Comparison of ENCODE assay signal across 8 mouse cellular contexts in genomic region chr13:112925976-112926375, GRCm38 (mm10). TPM values are rescaled to one million over a fixed set of nuclear protein-coding genes. Genes with fewer than 3 reads are reported as not detected.
A peak's percentile ranks its signal among the peaks of the same experiment; 100 is the strongest.
DNase-seq lines count a peak whose midpoint lies in the region; ATAC-seq and TF ChIP-seq lines count a peak whose summit lies in the region.

No protein-coding gene starts in this region.

- no peak for ATAC-seq in lung, embryonic 14.5 days (ENCODE audit: insufficient read depth)
- no peak for ATAC-seq in embryonic facial prominence, embryonic 13.5 days (ENCODE audit: insufficient number of reproducible peaks, insufficient read depth, low FRiP score, low TSS enrichment, low read depth)
- ATAC-seq in intestine, embryonic 16.5 days = no peak

- H3K9ac ChIP-seq in lung, embryonic 14.5 days = peak overlapping the region; percentile 88
- peak overlapping the region; percentile 89 for H3K9ac ChIP-seq in embryonic facial prominence, embryonic 13.5 days
- peak overlapping the region; percentile 80; the same call in 1 of the 2 replicates for H3K9ac ChIP-seq in intestine, embryonic 16.5 days (ENCODE audit: low read depth, low read length)

- no peak overlapping the region for H3K27ac ChIP-seq in lung, embryonic 14.5 days (ENCODE audit: low read depth)
- no peak overlapping the region for H3K27ac ChIP-seq in embryonic facial prominence, embryonic 13.5 days
- H3K27ac ChIP-seq in intestine, embryonic 16.5 days (ENCODE audit: low read length) = no peak overlapping the region

- H3K9me3 ChIP-seq in lung, embryonic 14.5 days (ENCODE audit: low read depth, low read length) = no peaks in the 10 kb centered on the region
- H3K9me3 ChIP-seq in embryonic facial prominence, embryonic 13.5 days = no peaks in the 10 kb centered on the region
- no peaks in the 10 kb centered on the region for H3K9me3 ChIP-seq in intestine, embryonic 16.5 days (ENCODE audit: control insufficient read depth, low read length)

- H3K27me3 ChIP-seq in lung, embryonic 14.5 days (ENCODE audit: insufficient read depth, low read length) = no peaks in the 10 kb centered on the region
- H3K27me3 ChIP-seq in embryonic facial prominence, embryonic 13.5 days = no peaks in the 10 kb centered on the region
- no peaks in the 10 kb centered on the region for H3K27me3 ChIP-seq in intestine, embryonic 16.5 days (replicated peaks; ENCODE audit: control insufficient read depth, insufficient read depth, low read length)

- no peak for TF ChIP-seq CTCF in lung, embryonic 14.5 days (IDR thresholded peaks at IDR 0.05; ENCODE audit: low read depth)

- H3K36me3 ChIP-seq in lung, embryonic 14.5 days (ENCODE audit: insufficient read depth) = peaks cover 13% of the 10 kb centered on the region
- H3K36me3 ChIP-seq in embryonic facial prominence, embryonic 13.5 days = peaks cover 15% of the 10 kb centered on the region
- H3K36me3 ChIP-seq in intestine, embryonic 16.5 days (ENCODE audit: control insufficient read depth, insufficient read depth, low read length) = no peaks in the 10 kb centered on the region

- no peak for DNase-seq in lung, embryonic 14.5 days
- DNase-seq in lung, postnatal 25 days (ENCODE audit: low spot score) = no peak
- peak; percentile 18 for DNase-seq in naive thymus-derived CD4-positive, alpha-beta T cell, adult 2 months (ENCODE audit: low read depth)
- DNase-seq in thymus, postnatal 10 days (ENCODE audit: low spot score in 2 of 2) = no peak
- no peak for DNase-seq in urinary bladder, postnatal 36 days (ENCODE audit: low spot score in 2 of 2)
- DNase-seq in adrenal gland, adult 8-10 months = no peak

- peak overlapping the region; percentile 69 for H3K4me2 ChIP-seq in lung, embryonic 14.5 days
- peak overlapping the region; percentile 61 for H3K4me2 ChIP-seq in embryonic facial prominence, embryonic 13.5 days
- peak overlapping the region; percentile 62 for H3K4me2 ChIP-seq in intestine, embryonic 16.5 days (ENCODE audit: low read depth, low read length)

- 0 out of 2 replicates have a peak, but pooled peaks cover 4% of the 10 kb centered on the region for H3K4me1 ChIP-seq in lung, embryonic 14.5 days (ENCODE audit: insufficient read depth)
- H3K4me1 ChIP-seq in embryonic facial prominence, embryonic 13.5 days = peaks cover 17% of the 10 kb centered on the region
- peaks cover 6% of the 10 kb centered on the region for H3K4me1 ChIP-seq in intestine, embryonic 16.5 days (ENCODE audit: control insufficient read depth, insufficient read depth, low read length)

- peak overlapping the region; percentile 81 for H3K4me3 ChIP-seq in lung, embryonic 14.5 days (ENCODE audit: low read depth, low read length)
- H3K4me3 ChIP-seq in embryonic facial prominence, embryonic 13.5 days = peak overlapping the region; percentile 85
- H3K4me3 ChIP-seq in intestine, embryonic 16.5 days (ENCODE audit: low read length) = peak overlapping the region; percentile 91

- WGBS in lung, embryonic 14.5 days = 63% methylated on average over 4 of the region's 4 CpGs
- WGBS in embryonic facial prominence, embryonic 13.5 days = 74% methylated on average over 4 of the region's 4 CpGs
- WGBS in intestine, embryonic 16.5 days = 64% methylated on average over 4 of the region's 4 CpGs

RNA-seq across cellular contexts. Expression of gene Mtrex, which starts 1.2 kb away (rescaled TPM):
- 82.5 and 83.0 TPM in 2 replicates for polyA plus RNA-seq in lung, embryonic 14.5 days (2014; fragmentation: Nextera tagmentation; extraction: Ambion mirVana)
- polyA plus RNA-seq in embryonic facial prominence, embryonic 13.5 days (2015; fragmentation: Nextera tagmentation; extraction: Ambion mirVana) = 74.7 and 78.6 TPM in 2 replicates
- polyA plus RNA-seq in intestine, embryonic 16.5 days (2015; fragmentation: Nextera tagmentation; extraction: Ambion mirVana) = 48.1 and 51.5 TPM in 2 replicates
- total RNA-seq in adrenal gland, adult 8-10 months (2022) = 10 to 100 TPM; 41.7 to 54.6 (median 50.3) TPM

RNA-seq across cellular contexts. Expression of gene Dhx29, which starts 1.3 kb away (rescaled TPM):
- polyA plus RNA-seq in lung, embryonic 14.5 days (2014; fragmentation: Nextera tagmentation; extraction: Ambion mirVana) = 26.7 and 30.6 TPM in 2 replicates
- 31.6 and 44.2 TPM in 2 replicates for polyA plus RNA-seq in embryonic facial prominence, embryonic 13.5 days (2015; fragmentation: Nextera tagmentation; extraction: Ambion mirVana)
- polyA plus RNA-seq in intestine, embryonic 16.5 days (2015; fragmentation: Nextera tagmentation; extraction: Ambion mirVana) = 8.7 and 10.2 TPM in 2 replicates
- total RNA-seq in adrenal gland, adult 8-10 months (2022) = 10 to 100 TPM; 18.3 to 22.2 (median 19.1) TPM
